Mouse (Mus musculus) testis, adult 2 months (tissue): ENCODE measurements around the gene Tut4. TPM values are rescaled to one million over a fixed set of nuclear protein-coding genes. Genes with fewer than 3 reads are reported as not detected.
A peak's percentile ranks its signal among the peaks of the same experiment; 100 is the strongest.

Experiments used
- H3K27ac ChIP-seq: fragments of 200-500 bp; 2 replicates; pipeline ENCODE4 v1.5.1; 2012; ENCODE audit warnings: low read depth, low read length; ENCODE audit not compliant: control insufficient read depth, insufficient read depth
- H3K27me3 ChIP-seq: fragments of 200-500 bp; 2 replicates; pipeline ENCODE4 v1.6.1; 2012; ENCODE audit warnings: mild to moderate bottlenecking, low read length, moderate library complexity; ENCODE audit not compliant: control insufficient read depth, insufficient read depth
- H3K36me3 ChIP-seq: fragments of 200-500 bp; 2 replicates; pipeline ENCODE4 v1.6.1; 2012; ENCODE audit warnings: mild to moderate bottlenecking, low read length; ENCODE audit not compliant: control insufficient read depth, insufficient read depth
- H3K4me1 ChIP-seq: fragments of 200-500 bp; 2 replicates; pipeline ENCODE4 v1.6.1; 2012; ENCODE audit warnings: low read length; ENCODE audit not compliant: control insufficient read depth, insufficient read depth
- H3K4me3 ChIP-seq: fragments of 200-500 bp; 2 replicates; pipeline ENCODE4 v1.5.1; 2012; ENCODE audit warnings: low read depth, mild to moderate bottlenecking, low read length, moderate library complexity, mixed read lengths; ENCODE audit not compliant: control insufficient read depth
- CTCF ChIP-seq: fragments of 200-500 bp; IDR thresholded peaks from 2 replicates; pipeline ENCODE4 v1.5.1; 2012; ENCODE audit warnings: low read depth, mild to moderate bottlenecking, inconsistent platforms, low read length, moderate library complexity; ENCODE audit not compliant: control insufficient read depth, insufficient read depth, insufficient replicate concordance
- POLR2A ChIP-seq: fragments of 200-500 bp; IDR thresholded peaks from 2 replicates; pipeline ENCODE4 v1.6.1; 2012; ENCODE audit warnings: low read depth, mild to moderate bottlenecking, inconsistent platforms, low read length, moderate library complexity; ENCODE audit not compliant: control insufficient read depth
- polyA plus RNA-seq: library from polyadenylated mRNA; depleted of rRNA; stranded (reverse); fragments of >200 nt; gene quantifications from 2 replicates; pipeline ENCODE4 v1.2.3, GENCODE M21; 2012

Tut4 gene
- polyA plus RNA-seq, 1 experiment, result 49.2 TPM

GRCm38 (mm10) chr4:108539701-108540100 is 80.5 kb downstream of the Tut4 start:
- Histone ChIP-seq H3K27ac (no peak overlapping the region), H3K4me1 (no peaks in the 10 kb centered on the region), H3K27me3 (no peaks in the 10 kb centered on the region), H3K4me3 (no peak overlapping the region), H3K36me3 (peaks cover 2% of the 10 kb centered on the region; the same call in 1 of the 2 replicates)
- TF ChIP-seq CTCF (no peak), POLR2A (no peak)

GRCm38 (mm10) chr4:108565026-108565425 is 105.8 kb downstream of the Tut4 start:
- H3K4me1 ChIP-seq, result no peaks in the 10 kb centered on the region
- TF ChIP-seq POLR2A, result no peak
- no peak for TF ChIP-seq CTCF

GRCm38 (mm10) chr4:108572644-108573043 is 113.4 kb downstream of the Tut4 start:
- no peak for TF ChIP-seq POLR2A
- no peak for TF ChIP-seq CTCF
- no peaks in the 10 kb centered on the region for H3K27me3 ChIP-seq
- H3K27ac ChIP-seq, result no peak overlapping the region
- H3K36me3 ChIP-seq, result no peaks in the 10 kb centered on the region; the same call in 1 of the 2 replicates
- H3K4me1 ChIP-seq, result no peaks in the 10 kb centered on the region
- no peak overlapping the region for H3K4me3 ChIP-seq

More at GRCm38 (mm10) chr4:108565026-108565425, 105.8 kb downstream of the Tut4 start:
- Histone ChIP-seq H3K36me3 (no peaks in the 10 kb centered on the region; the same call in 1 of the 2 replicates), H3K27me3 (no peaks in the 10 kb centered on the region), H3K27ac (no peak overlapping the region), H3K4me3 (no peak overlapping the region)

- TF ChIP-seq POLR2A (peak; percentile 64; the same call in 1 of the 2 replicates), CTCF (no peak)
- Histone ChIP-seq H3K36me3 (no peaks in the 10 kb centered on the region; the same call in 1 of the 2 replicates), H3K27me3 (no peaks in the 10 kb centered on the region), H3K4me1 (peaks cover 2% of the 10 kb centered on the region; the same call in 1 of the 2 replicates), H3K4me3 (peak within 1 kb of the TSS; percentile 98), H3K27ac (peak within 1 kb of the TSS; percentile 69)
These were observed 119.9 kb downstream of the Tut4 start, which contains the start of the genes Prpf38a and Orc1 for GRCm38 (mm10) chr4:108578840-108579742. TSS of gene Prpf38a (minus strand) at chr4:108579336. TSS of gene Orc1 (plus strand) at chr4:108579423.

- no peak for TF ChIP-seq CTCF
- no peak for TF ChIP-seq POLR2A
- Histone ChIP-seq H3K4me1 (peaks cover 2% of the 10 kb centered on the region; the same call in 1 of the 2 replicates), H3K27ac (peak overlapping the region; percentile 58), H3K27me3 (no peaks in the 10 kb centered on the region), H3K36me3 (no peaks in the 10 kb centered on the region; the same call in 1 of the 2 replicates), H3K4me3 (peak overlapping the region; percentile 98)
These were observed 120.7 kb downstream of the Tut4 start for GRCm38 (mm10) chr4:108579743-108580411.

- TF ChIP-seq POLR2A (no peak), CTCF (no peak)
- no peak overlapping the region for H3K27ac ChIP-seq
- H3K27me3 ChIP-seq, result no peaks in the 10 kb centered on the region
- H3K4me1 ChIP-seq, result no peaks in the 10 kb centered on the region
- no peaks in the 10 kb centered on the region for H3K36me3 ChIP-seq
- H3K4me3 ChIP-seq, result no peak overlapping the region
These were observed 134.2 kb downstream of the Tut4 start for GRCm38 (mm10) chr4:108593376-108593775.

GRCm38 (mm10) chr4:108595785-108596184 is 136.6 kb downstream of the Tut4 start:
- Histone ChIP-seq H3K27ac (no peak overlapping the region), H3K36me3 (no peaks in the 10 kb centered on the region), H3K27me3 (no peaks in the 10 kb centered on the region), H3K4me3 (no peak overlapping the region), H3K4me1 (no peaks in the 10 kb centered on the region)
- TF ChIP-seq POLR2A (no peak), CTCF (no peak)
